Mouse (Mus musculus) cerebellum, adult 2 months (tissue): ENCODE measurements around the gene Tenm3.

Source experiments
- CTCF ChIP-seq: fragments of 200-500 bp; IDR thresholded peaks from 2 replicates; pipeline ENCODE4 v1.5.1; 2011; ENCODE audit warnings: low read depth, mild to moderate bottlenecking, control low read depth, low read length, moderate library complexity, borderline replicate concordance; ENCODE audit not compliant: insufficient read depth
- POLR2A ChIP-seq: fragments of 200-500 bp; IDR thresholded peaks from 2 replicates; pipeline ENCODE4 v1.6.1; 2011; ENCODE audit warnings: low read length, control low read depth, borderline replicate concordance; ENCODE audit not compliant: insufficient read depth

DNA sequence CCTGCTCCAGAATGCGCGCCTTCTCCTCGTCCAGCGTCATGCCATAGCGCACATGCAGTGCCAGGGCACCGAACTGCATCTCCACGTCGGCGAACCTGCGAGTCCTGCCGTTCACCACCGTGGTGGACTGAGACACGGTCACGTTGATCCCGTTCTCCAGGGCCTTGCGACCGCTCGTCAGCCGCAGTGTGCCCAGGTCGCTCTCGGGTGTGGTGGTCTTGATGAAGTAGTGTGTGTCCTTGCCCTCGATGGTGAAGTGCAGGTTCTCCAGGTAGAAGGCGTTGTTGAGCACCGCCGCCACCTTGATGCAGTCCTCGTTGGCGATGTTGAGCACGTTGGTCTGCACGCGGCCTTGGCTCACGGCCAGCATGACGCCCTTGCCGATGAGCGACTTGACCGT, 615.1 kb downstream of the Tenm3 start:
- TF ChIP-seq POLR2A: no peak
- no peak for TF ChIP-seq CTCF
